Mouse (Mus musculus) adrenal gland, adult 8-10 months (tissue): ENCODE measurements around the gene Ppfibp2. TPM values are rescaled to one million over a fixed set of nuclear protein-coding genes. Genes with fewer than 3 reads are reported as not detected.

Experiments
- DNase-seq: peaks from one replicate; pipeline ENCODE4 v3.0.0; 2022
- total RNA-seq, 4 experiments: library from RNA; stranded (reverse); gene quantifications; 2 replicates each; pipeline ENCODE4 v1.2.4; 2022

The Ppfibp2 gene
- total RNA-seq, 4 experiments from 2014 or later, result 6.8 to 8.7 (median 7.7) TPM

DNA sequence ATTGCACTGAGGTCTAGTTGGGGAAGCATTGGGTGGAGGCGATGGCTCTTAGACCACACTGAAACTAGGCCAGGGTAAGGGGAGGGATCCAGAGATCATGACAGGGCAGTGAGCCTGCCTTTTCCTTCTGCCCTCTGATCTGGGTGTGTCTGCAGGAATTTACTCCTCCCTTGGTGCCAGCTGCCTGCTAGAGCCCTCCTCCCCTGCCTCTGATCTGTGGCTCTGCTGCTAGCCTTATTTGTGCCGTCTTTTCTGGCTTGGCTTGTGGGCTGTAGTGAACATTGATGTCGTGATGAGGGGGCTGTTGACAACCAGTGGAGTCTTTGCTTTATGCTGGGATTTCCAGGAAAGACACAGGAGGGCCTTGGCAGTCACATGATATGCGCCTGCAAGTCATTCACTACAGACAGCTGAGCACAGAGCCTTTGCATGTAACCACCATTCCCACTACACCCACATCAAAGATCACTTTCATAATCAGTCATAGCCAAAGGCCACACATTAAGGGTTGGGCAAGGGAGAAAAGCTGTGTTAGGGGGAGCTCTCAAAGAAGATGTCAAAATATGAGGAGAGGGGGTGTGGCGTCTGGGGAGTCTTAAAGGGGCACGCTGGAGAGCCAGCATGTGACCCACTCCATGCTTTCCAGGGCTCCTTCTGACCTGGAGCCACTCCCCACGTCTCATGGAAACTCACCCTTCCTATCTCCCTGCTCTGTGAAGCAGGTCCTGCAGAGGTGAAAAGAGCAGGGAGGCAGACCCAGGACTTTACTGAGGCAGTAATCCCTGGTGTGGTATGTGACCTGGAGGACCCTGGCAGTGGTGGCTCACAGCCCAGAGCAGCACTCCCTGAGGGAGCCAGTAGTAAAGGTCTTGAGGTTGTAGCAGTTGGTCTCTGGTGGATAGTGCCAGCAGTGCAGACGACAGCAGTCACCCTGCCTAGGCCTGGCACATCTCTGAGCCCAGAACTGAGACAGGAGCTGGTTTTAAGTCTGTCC, 69.4 kb downstream of the Ppfibp2 start:
- DNase-seq, result no peak

DNA sequence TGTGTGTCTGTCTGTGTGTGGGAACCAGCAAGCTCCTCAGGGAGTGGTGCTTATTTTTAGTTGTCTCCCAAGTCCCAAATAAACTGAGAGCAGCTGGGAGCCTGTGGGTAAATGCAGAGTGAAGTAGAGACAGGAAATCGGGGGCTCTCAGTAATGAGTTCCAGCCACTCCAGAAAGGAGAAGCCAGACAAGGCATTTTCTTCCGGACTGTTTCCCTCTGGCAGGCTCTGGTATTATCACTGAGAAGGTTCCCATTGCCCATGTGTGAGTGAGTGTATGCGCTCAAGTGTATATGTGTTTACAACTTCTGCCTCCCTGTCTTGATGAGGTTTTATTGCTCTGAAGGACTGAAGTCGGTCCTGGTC, 70.2 kb downstream of the Ppfibp2 start:
- DNase-seq, result no peak

DNA sequence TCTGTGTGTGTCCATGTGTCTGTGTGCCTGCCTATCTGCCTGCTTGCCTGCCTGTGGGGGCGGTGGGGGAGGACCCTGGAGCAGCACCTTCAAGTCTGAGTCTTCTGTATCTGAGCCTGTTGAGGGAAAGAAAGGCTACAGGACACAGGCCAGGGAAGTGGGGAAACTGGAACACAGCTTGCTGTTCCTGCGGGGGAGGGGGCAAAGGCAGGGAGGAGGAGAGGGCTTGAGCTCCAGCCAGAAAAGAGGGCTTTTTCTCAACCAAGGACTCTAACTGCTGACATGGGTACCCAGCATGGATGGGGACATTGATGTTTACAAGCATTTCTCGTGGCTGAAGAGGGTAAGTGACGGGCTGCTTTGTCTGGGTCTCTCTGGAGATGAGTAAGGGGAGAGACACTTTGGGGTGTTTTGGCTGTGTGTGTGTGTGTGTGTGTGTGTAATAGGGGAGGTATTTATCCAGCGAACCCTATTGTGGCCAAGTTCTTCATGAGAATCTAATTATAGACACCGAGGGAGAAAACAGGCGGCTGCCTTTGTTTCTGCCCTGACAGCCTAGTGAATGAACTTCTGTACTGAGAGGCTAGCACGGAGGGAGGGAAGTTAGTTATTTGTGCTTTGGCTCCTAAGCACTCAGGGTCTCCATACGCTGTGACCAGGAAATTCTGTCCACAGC, 70.7 kb downstream of the Ppfibp2 start:
- no peak for DNase-seq

DNA sequence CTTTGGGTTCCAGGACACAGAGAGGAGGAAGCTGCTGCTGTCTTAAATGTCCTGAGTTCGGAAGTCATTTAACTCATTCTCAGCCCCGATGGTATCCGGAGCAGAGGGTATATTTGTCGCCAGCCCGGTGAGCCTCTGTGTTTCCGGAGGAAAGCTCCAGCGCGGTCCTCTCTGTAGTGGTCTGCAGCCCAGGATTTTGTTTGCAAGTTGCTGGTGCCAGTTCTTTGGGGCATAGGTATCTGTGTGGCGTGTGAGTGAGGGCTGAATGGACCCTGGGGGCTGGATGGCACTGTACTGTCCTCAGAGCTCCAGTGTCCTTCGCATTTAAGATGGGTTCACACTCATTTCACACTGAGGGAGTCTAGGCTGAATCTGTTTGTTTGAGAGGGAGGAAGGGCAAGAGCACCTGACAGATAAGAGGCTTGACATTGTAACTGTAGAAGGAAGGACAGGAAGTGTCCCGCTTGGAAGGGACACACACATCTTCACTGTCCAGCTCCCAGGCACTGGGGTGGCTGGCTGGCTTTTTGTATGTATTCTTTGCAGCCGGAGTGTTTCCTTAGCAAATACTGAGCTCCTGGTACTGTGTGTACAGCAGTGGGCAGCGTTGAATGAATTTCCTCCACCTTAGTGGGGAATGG, 71.4 kb downstream of the Ppfibp2 start:
- DNase-seq, result no peak

DNA sequence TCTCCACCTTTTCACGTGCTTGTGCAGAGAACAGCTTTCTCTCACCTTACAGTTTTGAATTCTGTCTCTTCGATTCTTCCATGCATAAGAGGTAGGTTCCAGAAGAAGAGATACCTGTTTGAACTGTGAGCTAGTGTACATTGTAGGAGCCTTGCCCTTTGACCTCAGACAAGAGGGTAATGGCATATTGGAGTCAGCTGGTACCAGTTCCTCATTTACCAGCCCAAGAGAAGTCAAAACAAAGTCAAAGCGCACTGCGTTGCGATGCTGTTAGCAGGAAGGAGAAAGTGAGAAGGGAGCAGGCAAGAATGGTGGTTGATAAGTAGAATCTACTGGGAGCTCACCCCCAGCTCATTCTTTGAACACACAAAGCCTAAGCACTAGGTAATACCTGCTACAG, 73.5 kb downstream of the Ppfibp2 start:
- no peak for DNase-seq

DNA sequence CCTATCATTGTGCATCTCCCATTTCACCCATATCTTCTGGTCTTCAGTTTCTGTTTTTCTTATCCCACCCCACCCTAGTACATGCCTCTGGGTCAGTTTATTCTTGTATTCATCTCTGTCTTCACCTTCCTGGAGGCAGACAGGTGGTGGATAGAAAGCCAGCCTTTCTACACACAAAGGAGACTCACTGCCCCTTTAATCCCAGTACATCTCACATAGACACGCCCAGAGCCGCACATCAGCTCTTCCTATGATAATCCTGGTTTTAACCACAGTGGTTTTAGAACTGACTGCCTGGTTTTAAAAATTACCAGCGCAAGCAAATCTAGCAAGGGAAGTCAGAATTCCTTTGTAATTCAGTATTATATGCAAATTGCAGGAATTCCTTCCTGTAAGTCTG, 80.2 kb downstream of the Ppfibp2 start:
- no peak for DNase-seq

DNA sequence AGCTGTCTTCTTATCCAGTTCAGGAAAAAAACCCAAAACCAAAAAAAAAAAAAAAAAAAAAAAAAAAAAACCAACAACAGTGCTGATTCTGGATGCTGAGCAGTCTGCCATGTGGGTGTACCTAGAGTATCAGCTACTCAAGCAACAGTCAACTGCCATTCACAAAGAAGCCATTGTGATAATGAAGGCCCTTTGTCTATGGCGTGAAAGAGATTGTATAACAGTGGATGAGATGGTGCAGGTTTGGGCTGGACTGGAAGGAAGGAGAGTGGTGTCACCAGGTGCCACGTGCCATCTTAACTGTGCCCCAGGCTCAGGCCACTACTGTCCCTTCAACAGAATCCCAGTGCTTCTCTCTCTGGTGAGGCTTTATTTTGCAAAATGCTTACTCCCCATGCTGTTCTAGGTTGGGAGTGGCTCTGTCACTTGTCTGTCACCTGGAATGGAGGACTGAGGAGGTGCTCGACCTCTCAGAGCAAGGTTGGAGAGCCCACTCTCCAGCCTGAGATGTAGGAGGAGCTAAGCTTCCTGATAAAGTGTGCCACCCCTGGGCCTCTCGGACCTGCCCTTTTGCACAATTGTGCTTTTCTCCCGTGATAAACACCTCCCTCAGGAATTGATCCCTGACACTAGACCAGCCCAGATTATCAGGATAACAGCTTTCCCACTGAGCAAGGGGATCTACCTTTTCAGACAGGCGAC, 85.3 kb downstream of the Ppfibp2 start:
- no peak for DNase-seq

DNA sequence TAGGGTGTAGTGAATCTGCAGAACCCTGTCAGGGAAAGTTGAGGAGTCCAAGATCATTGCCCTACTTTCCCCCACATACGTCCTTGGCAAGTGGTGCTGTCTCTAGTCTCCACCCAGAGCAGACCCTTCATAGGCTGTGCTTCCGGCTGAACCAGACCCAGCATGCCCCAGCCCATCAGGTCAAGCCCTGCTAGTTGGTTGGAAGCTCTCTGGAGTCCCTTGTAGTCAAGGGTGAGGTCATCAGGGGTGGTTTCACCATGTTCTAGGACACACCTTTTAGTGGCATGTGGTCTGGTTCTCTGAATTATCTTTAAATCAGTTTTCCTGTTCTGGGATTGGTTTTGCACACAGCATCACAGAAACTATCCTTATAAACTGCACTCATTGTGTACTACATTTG, 86.3 kb downstream of the Ppfibp2 start:
- no peak for DNase-seq

DNA sequence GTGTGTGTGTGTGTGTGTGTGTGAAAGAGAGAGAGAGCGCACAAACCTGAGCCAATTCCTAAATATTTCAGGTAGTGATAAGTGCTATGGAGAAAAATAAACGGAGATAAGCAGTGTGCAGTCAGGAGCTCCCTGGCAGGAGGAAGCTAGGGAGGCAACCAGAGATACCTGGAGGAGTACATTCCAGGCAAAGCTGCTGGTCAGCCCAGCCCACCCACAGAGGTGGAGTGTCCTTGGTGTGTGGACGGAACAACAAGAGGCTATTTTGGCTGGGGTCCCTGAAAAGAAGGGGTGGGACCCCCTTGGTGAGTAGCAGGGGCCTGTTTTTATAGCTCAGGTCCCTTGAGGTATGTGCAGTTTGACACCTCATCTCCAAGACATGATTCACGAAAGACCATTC, 88.2 kb downstream of the Ppfibp2 start:
- no peak for DNase-seq

DNA sequence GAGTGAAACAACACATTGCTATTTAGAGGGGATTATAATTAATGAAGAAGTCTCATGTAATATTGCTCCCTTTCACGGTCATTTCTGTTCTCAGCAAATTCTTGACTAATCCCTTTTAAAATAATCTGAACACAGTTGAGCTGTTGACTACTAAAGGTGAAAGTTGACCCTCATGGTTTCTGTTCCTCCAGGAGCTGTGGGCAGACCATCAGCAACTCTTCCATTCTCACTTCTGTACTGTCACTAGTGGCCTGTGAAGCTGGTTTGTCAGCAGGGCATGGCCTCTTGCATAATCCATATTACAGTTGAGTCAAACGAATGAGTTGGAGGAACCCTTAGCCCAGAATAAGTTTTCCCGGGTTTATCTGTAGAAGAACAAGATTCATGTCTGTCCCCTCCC, 88.6 kb downstream of the Ppfibp2 start:
- DNase-seq, result no peak

DNA sequence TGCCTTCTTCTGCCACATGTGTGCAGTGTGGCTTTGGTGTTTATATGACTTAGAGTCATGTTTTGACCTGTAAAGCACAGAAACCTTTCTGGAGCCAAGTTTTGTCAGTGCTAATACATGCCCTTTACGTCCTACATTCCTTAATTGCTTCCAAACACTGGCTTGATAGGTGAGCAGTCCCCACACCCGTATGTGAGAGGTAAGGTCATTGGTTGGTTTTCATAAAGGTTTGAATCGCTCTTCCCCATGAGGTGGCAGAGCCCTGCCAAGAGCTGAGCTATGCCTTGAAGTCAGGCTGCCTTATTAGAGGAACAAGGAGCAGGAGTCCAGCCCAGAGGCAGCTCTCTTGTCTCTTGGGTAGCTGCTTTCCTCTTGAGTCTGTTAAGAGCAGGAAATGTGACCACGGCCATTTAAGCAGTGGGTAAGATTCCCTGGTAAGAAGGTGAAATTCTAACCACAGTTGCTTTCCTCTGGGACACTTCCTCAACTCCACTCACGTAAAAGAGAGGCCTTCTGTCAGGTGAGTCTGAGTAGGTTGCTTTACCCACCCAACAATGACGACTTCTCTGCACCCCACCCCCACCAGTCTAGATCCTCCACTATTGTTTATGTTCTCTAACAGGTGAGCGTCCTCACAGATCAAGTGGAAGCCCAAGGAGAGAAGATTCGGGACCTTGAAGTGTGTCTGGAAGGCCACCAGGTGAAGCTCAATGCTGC, 90.4 kb downstream of the Ppfibp2 start:
- DNase-seq, result no peak

DNA sequence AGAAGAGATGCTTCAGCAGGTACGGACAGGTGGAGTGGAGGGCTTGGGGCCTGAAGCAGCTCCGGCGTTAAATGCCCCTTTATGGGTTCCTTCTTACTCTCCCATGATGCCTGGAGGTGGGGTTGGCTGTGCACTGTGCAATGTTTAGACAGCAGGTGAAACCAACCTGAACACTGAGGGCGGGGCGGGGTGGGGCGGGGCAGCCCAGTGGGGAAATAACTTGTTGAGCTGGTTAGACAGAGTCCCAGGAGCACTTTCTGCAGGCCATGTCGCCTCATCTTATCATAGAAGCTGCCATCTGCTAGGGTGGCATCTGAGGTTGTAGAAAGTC, 90.9 kb downstream of the Ppfibp2 start:
- DNase-seq, result no peak

DNA sequence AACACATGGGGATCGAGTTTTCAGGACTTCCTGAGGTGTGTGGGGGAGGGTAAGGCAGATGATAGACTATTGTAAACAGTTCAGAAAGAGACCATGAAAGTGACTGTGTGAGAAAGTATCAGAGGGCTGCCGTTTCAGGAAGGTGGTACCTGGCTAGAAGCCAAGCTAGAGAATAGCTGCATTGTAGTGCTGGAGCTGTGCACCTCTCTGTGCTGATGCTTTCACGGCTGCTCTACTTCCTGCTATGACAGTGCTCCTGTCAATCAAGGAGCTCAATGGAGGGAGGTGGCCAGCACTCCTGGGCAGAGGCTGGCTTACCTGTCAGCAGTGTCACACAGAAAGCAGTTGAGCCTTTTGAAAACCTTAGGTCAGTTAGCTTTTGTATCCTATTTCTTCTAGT, 92.4 kb downstream of the Ppfibp2 start:
- no peak for DNase-seq

DNA sequence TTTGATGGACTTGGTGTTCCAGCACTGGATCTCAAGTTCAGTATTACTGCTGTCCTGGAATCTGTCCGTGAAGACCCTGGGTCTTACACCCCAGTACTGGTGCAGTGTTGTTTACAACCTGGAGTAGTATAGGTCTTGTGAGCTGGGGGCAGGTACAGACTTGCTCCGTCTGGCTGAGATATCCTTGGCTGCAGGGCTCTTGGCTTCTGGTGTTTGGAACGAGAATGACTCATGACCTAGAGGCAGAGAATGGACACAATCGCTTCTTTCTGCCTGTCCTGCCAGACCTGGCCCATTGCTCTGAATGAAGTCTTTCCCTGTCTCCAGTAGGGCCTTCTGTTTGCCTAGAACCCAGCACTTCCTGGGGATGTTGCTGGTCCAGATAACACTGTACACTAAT, 93.0 kb downstream of the Ppfibp2 start:
- DNase-seq, result no peak

DNA sequence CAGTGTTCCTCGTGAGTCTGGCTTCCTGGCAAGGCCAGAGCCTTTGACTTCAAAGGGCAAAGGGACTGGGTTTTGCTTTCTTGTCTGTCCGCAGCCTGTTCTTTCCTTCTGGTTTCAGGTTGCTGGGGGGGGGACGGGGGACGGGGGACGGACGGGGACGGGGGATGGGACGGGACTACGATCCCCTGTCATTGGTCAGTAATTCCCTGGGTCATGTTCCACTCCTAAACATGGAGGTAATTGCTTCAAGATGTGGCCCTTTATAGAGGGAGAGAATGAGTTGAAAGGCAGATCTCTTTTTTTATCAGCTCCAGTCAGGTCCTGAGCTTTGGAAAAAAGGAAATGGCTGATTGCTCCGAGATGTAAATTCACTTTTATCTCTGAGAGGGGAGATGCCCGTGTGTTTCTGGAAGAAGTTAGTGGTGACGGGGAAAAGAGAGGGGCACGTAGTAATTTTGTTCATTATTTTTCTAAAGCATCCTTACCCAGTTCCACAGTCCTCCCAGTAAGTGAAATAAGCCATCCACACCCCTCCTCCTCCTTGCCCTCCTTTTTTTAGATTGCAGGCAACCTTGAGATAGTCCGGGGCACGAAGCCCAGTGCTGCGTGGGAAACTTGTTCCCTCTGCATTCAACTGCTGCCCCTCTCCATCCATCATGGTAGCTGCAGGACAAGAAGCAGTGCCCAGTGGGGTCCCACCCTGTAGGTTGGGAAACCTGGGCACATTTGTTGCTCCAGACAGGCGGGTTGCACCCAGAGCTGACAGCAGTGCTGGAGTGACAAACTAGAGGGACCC, 95.6 kb downstream of the Ppfibp2 start:
- DNase-seq, result peak; percentile 21

DNA sequence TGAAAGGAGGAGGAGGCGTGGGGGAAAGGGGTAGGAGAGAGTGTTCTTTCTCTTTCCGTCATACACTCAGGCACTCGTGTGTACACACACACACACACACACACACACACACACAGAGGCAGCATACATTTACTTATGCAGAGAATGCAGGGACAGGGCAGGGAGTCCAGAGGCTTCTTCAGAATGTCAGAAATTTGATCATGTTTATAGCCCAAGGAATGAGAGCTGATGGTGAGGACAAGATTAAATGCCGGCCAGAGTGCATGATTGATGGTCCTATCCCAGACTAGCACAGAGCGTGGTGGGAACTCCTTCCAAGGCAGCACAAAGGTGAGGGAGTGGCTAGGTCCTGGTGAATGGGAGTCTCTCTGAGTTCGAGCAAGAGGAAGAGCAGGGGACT, 96.5 kb downstream of the Ppfibp2 start:
- DNase-seq, result no peak

DNA sequence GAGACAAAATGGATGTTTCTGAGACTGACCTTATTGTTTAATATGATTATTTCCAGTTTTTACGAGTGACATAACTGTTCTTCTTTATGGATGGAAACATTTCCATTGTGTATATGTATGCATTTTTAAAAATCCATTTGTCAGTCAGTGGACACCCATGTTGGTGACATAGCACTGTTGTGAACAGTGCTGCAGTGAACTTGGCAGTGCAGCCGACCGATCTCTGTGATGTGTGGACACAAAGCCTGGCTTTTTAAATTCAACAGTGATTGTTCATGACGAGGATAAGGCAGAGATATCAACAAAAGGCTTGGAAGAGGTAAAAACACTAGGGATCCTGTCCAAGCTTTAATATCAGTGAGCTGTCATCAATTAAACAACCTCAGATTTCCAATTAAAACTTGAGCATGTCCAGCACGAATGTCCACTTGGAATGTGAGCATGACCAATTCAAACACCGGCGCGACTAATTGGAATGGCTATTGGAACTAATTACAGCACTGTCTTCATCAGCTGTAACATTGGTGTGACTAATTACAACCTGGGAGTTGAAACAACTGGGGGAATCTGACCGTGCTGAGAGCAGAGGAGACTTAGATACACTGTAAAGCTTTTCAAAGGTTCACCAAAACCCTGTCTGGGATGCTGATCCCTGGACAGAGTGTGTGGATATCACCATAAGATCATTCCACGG, 99.4 kb downstream of the Ppfibp2 start:
- no peak for DNase-seq

DNA sequence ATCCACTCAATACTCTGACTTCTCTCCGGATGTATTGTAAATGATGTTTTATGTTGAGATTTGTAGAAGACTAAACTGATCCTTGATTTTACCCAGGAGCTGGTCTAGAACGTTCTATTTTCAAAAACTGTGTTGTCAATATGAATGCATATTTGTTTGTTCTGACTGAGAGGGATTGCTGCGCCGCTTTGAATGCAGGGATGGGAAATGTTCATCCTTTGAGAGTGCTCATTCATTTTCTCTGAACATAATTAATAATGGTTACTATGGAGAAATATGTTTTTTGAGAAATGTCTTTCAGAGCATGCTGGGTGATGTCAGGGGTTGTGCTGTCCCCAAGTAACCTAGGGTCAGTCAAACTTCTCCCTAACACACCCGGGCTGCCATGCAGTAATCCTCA, 102.1 kb downstream of the Ppfibp2 start:
- DNase-seq, result no peak

DNA sequence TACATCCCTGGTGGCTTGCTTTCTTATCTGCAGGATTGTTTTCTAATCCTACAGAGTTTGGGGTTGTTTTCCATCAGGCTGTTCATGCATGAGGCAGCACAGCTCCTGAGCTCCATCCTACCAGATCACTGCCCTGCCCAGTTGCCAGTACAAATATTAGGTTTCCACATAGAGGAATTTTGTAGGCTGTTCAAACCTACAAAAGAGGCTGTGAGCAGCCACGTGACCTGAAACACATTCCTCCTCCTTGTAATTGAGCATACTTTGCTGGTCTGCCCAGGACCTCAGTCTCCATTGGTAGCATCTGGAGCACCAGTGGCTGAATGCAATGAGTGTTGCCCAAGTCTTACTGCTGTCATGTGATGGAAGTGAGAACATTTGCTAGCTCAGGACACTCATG, 104.9 kb downstream of the Ppfibp2 start:
- DNase-seq, result no peak

DNA sequence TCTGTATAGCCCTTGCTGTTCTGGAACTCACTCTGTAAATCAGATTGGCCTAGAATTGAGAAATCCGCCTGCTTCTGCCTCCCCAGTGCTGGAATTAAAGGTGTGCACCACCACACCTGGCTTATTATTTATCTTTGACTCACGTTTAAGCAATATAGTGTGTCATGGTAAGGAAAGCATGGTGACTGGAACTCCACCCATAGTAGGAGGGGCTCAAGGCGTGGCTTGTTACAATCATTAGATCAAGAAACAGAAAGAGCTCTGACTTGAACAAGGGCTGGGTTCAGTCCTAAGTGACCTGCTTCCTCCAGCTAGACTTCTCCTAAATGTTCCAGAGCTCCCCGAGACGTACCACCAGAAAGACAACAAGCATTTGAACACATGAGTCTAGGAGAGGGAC, 105.6 kb downstream of the Ppfibp2 start:
- DNase-seq, result no peak
